Mouse (Mus musculus): ENCODE measurements at regions not wholly inside any gene's neighbourhood (a gene's known extent, or its start where the extent isn't known, plus 50 kb on each side); places are given as distances from the start of the nearest gene placed in this dataset.

GRCm38 (mm10) chr16:89625253-89625652 lies 54.3 kb upstream of the Krtap11-1 start:
- no peak for DNase-seq
